Mouse (Mus musculus) urinary bladder, postnatal 14 days (tissue): ENCODE measurements at regions not wholly inside any gene's neighbourhood (a gene's known extent, or its start where the extent isn't known, plus 50 kb on each side); places are given as distances from the start of the nearest gene placed in this dataset.

Experiments
- DNase-seq: peaks from one replicate; pipeline ENCODE4 v3.0.0; 2021; ENCODE audit warnings: low spot score

GRCm38 (mm10) chr16:93066821-93067220 lies 240.9 kb upstream of the Runx1 start:
- no peak for DNase-seq

- DNase-seq: no peak
These were observed 235.7 kb upstream of the Runx1 start for GRCm38 (mm10) chr16:93061475-93062179.

GRCm38 (mm10) chr16:93056295-93056694 lies 230.3 kb upstream of the Runx1 start:
- no peak for DNase-seq

- no peak for DNase-seq
These were observed 229.6 kb upstream of the Runx1 start for GRCm38 (mm10) chr16:93055545-93055944.

GRCm38 (mm10) chr16:93051233-93051632 lies 225.3 kb upstream of the Runx1 start:
- DNase-seq: no peak

GRCm38 (mm10) chr16:93048418-93048932 lies 222.5 kb upstream of the Runx1 start:
- DNase-seq: no peak

GRCm38 (mm10) chr16:93047594-93047993 lies 221.6 kb upstream of the Runx1 start:
- DNase-seq: no peak

- no peak for DNase-seq
These were observed 220.3 kb upstream of the Runx1 start for GRCm38 (mm10) chr16:93046221-93046620.

GRCm38 (mm10) chr16:93043355-93043754 lies 217.4 kb upstream of the Runx1 start:
- no peak for DNase-seq

GRCm38 (mm10) chr16:93042941-93043340 lies 217.0 kb upstream of the Runx1 start:
- no peak for DNase-seq

- no peak for DNase-seq
These were observed 216.5 kb upstream of the Runx1 start for GRCm38 (mm10) chr16:93042491-93042890.

GRCm38 (mm10) chr16:93041887-93042286 lies 215.9 kb upstream of the Runx1 start:
- DNase-seq: no peak

- no peak for DNase-seq
These were observed 215.4 kb upstream of the Runx1 start for GRCm38 (mm10) chr16:93041399-93041798.

GRCm38 (mm10) chr16:93035626-93036025 lies 209.7 kb upstream of the Runx1 start:
- no peak for DNase-seq

GRCm38 (mm10) chr16:93033943-93034342 lies 208.0 kb upstream of the Runx1 start:
- no peak for DNase-seq

- DNase-seq: no peak
These were observed 205.7 kb upstream of the Runx1 start for GRCm38 (mm10) chr16:93031624-93032023.

GRCm38 (mm10) chr16:93028640-93029039 lies 202.7 kb upstream of the Runx1 start:
- DNase-seq: no peak

GRCm38 (mm10) chr16:93028016-93028415 lies 202.1 kb upstream of the Runx1 start:
- DNase-seq: no peak

GRCm38 (mm10) chr16:93026094-93026648 lies 200.2 kb upstream of the Runx1 start:
- DNase-seq: no peak

- no peak for DNase-seq
These were observed 194.0 kb upstream of the Runx1 start for GRCm38 (mm10) chr16:93019800-93020555.

GRCm38 (mm10) chr16:93018766-93019165 lies 192.8 kb upstream of the Runx1 start:
- DNase-seq: no peak

- DNase-seq: no peak
These were observed 191.1 kb upstream of the Runx1 start for GRCm38 (mm10) chr16:93017025-93017424.

GRCm38 (mm10) chr16:93015636-93016035 lies 189.7 kb upstream of the Runx1 start:
- no peak for DNase-seq
